ENCODE assay signal across 12 mouse cellular contexts in genomic region chr13:59094722-59095121, GRCm38 (mm10).
DNase-seq lines count a peak whose midpoint lies in the region; ATAC-seq lines count a peak whose summit lies in the region.
"Had no signal": no experiment of that assay in that cellular context is flagged by ENCODE, and none has a peak within 500 bp of the region (broad histone marks: within the 10 kb centered on the region; RNA-seq: fewer than 3 reads in every experiment).

No protein-coding gene starts in this region.

- H3K9ac ChIP-seq in forebrain, embryonic 13.5 days = no peak overlapping the region
- no peak overlapping the region for H3K9ac ChIP-seq in forebrain, embryonic 12.5 days
- H3K9ac ChIP-seq in midbrain, embryonic 12.5 days (replicated peaks) = no peak overlapping the region

- H3K27ac ChIP-seq in forebrain, embryonic 13.5 days = peak overlapping the region; percentile 44
- no peak overlapping the region for H3K27ac ChIP-seq in forebrain, embryonic 12.5 days
- H3K27ac ChIP-seq in midbrain, embryonic 12.5 days (replicated peaks) = peak overlapping the region; percentile 97; the same call in 1 of the 2 replicates

- peaks cover 7% of the 10 kb centered on the region; the same call in 1 of the 2 replicates for H3K27me3 ChIP-seq in forebrain, embryonic 13.5 days
- H3K27me3 ChIP-seq in forebrain, embryonic 12.5 days = peaks cover 49% of the 10 kb centered on the region
- no peaks in the 10 kb centered on the region for H3K27me3 ChIP-seq in midbrain, embryonic 12.5 days

- WGBS in forebrain, embryonic 13.5 days = 81% methylated on average over 7 of the region's 7 CpGs
- WGBS in forebrain, embryonic 12.5 days = 90% methylated on average over 7 of the region's 7 CpGs
- WGBS in midbrain, embryonic 12.5 days = 88% methylated on average over 7 of the region's 7 CpGs

- DNase-seq in layer of hippocampus, adult 9-11 months = peak; percentile 48
- DNase-seq in layer of hippocampus, adult 9-10 months (ENCODE audit: low spot score) = no peak
- peak; percentile 87 for DNase-seq in brain, adult 2 months (ENCODE audit: low read depth, low spot score)
- no peak for DNase-seq in spleen, postnatal 4 days (ENCODE audit: low spot score in 2 of 2)
- DNase-seq in embryo, embryonic 11 days = no peak
- DNase-seq: cerebellum, adult 9-11 months; liver; lung, adult 2 months had no signal

- H3K4me3 ChIP-seq in forebrain, embryonic 13.5 days = no peak overlapping the region
- no peak overlapping the region for H3K4me3 ChIP-seq in forebrain, embryonic 12.5 days (replicated peaks)
- no peak overlapping the region for H3K4me3 ChIP-seq in midbrain, embryonic 12.5 days
- H3K4me3 ChIP-seq: myocyte had no signal

- no peaks in the 10 kb centered on the region for H3K36me3 ChIP-seq in forebrain, embryonic 13.5 days (ENCODE audit: poor library complexity, severe bottlenecking)
- no peaks in the 10 kb centered on the region for H3K36me3 ChIP-seq in forebrain, embryonic 12.5 days (replicated peaks)
- no peaks in the 10 kb centered on the region for H3K36me3 ChIP-seq in midbrain, embryonic 12.5 days

- no peak overlapping the region for H3K4me2 ChIP-seq in forebrain, embryonic 13.5 days
- H3K4me2 ChIP-seq in forebrain, embryonic 12.5 days = no peak overlapping the region
- H3K4me2 ChIP-seq in midbrain, embryonic 12.5 days (replicated peaks) = no peak overlapping the region

- no peaks in the 10 kb centered on the region for H3K9me3 ChIP-seq in forebrain, embryonic 13.5 days (replicated peaks)
- no peaks in the 10 kb centered on the region for H3K9me3 ChIP-seq in forebrain, embryonic 12.5 days
- no peaks in the 10 kb centered on the region for H3K9me3 ChIP-seq in midbrain, embryonic 12.5 days

- peaks cover 52% of the 10 kb centered on the region for H3K4me1 ChIP-seq in forebrain, embryonic 13.5 days
- H3K4me1 ChIP-seq in forebrain, embryonic 12.5 days = peaks cover 48% of the 10 kb centered on the region
- H3K4me1 ChIP-seq in midbrain, embryonic 12.5 days = peaks cover 41% of the 10 kb centered on the region

- no peak for ATAC-seq in forebrain, embryonic 13.5 days
- ATAC-seq in forebrain, embryonic 12.5 days (ENCODE audit: low FRiP score) = no peak
- no peak for ATAC-seq in midbrain, embryonic 12.5 days (ENCODE audit: low FRiP score, low read depth)

Comparison
In these comparisons a context has a peak if more than half of its experiments do, and no peak if none do; other contexts are left out.
1. DNase-seq: peak in layer of hippocampus, adult 9-11 months (single experiment) and brain, adult 2 months (single experiment); none in layer of hippocampus, adult 9-10 months (single experiment), spleen, postnatal 4 days (0 of 2) and embryo, embryonic 11 days (single experiment).